Mouse (Mus musculus) retina, embryonic 14.5 days (tissue): ENCODE data around the gene Atxn7.
A peak's percentile ranks its signal among the peaks of the same experiment; 100 is the strongest.
"Not testable (repeated sequence)": the region's sequence is repeated elsewhere in the genome, so short reads cannot be mapped to it uniquely, and the experiment has no call there.

Experiments
- DNase-seq: peaks from one replicate; pipeline ENCODE4 v3.0.0-alpha.2; 2015; ENCODE audit warnings: low spot score

The Atxn7 gene

DNA sequence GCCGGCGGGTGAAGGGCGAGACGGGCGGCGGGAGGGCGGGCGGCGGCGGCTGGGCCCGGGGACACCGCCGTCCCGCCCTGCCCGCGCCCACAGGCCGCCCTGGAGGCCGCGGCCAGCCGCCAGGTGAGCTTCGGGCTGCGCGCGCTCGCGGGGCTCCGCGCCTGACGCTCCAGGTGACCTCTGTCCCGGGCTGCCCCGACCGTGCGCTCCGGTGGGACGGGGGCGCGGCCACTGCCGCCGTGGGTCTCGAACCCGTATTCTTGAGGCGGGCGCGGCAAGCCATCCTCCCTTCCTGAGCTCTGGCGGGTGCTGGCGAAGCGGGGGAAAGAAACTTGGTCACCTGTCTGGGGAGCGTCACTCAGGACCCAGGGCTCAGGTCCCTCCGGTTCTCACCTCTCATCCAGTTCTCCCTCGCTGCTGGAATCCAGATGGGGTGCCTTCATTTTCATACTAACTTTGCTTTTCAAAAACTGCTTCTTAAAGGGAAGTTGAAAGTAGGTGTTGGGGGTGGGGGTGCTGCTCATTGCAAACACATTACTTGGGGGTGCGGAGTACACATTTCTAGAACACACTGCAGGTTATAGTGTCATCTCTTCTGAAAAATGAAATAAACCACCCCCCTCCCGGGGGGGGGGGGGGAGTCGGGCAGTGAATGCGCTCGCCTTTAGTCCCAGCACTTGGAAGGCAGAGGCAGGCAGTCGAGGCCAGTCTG, at the start of gene Atxn7, which contains the start of gene Thoc7:
Gene Atxn7, plus strand, starts transcription at position 40 of the 712 bp plus-strand sequence.
Gene Thoc7, minus strand, starts transcription at position 452 of the 712 bp plus-strand sequence.
- DNase-seq, result peak; percentile 50

GRCm38 (mm10) chr14:13914387-13915082, 46.7 kb upstream of the Atxn7 start, which contains the start of gene Gm281:
TSS of gene Gm281 (minus strand) at chr14:13914478.
- DNase-seq, result no peak

DNA sequence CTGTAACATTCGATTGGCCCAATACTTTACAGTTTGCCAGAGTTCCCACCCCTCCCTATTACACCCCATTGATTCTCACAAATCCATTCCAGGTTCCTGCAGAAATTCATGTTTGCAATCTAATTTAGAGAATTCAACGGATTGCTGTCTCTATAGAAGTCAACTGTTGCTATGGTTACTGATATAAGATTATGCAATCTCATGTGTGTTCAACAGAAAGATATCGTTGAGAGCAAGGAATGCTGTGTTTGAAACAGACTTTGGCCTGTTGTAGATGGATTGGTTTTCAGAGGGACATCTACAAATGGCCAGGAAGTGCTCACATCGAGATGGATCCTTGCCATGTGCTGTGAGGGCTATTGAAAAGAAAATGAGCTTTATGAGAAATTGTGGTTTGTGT, 46.0 kb upstream of the Atxn7 start:
- no peak for DNase-seq

GRCm38 (mm10) chr14:13917208-13917607, 44.0 kb upstream of the Atxn7 start:
- no peak for DNase-seq

DNA sequence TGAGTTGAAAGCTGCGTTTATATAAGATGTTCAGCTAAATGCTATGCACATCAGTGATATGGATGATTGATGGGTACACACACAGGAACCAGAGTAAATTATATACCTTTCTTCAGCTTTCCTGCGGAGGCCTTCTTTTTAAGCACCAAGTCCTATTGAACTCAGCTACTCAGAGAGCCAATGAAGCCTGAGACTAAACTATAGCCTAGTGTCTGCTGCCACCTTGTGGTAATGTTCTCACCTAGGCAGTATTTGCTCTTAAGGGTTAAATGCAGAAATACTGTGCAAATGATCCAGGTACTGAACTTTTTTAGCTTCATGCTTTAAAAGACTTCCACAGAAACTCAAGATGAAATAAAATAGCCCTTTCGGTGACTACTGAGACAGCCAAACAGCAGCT, 43.6 kb upstream of the Atxn7 start:
- peak; percentile 95 for DNase-seq

DNA sequence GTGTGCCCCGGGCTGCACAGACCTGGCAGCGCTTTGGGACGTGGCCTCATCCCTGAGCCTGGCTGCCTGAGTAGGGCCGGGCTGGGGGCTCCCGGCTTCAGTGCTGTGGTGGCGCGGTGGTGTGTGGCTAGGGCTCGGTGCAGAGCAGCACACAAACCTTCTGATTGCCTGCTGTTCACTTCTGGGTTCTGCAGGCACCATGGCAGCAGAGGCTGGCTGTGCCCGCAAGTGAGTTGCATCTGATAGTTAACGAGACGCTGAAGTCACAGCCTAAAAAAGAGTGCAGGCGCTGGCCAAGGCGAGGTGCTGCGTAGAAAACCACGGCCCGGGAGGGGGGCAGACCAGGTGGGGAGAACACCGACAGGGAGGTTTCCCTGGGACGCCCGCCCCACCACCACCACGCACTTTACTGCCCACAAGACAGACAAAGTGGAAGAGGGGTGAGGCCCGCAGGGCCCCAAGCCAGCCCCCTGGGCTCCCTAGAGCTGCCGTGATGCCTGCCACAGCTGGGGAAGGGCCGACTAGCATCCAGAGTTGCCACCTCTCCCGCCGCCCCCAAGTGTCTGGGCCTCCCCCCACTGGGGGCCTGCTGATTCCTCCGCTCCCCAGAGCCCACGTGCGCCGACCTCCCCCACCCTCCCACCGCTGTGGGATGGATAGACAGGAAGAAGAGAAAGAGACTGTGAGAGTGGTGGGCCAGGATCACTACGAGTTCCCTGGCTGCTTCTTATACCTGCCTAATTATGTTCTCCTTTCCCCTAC, 27.8 kb upstream of the Atxn7 start:
- DNase-seq, result no peak

GRCm38 (mm10) chr14:13934052-13934371, 27.2 kb upstream of the Atxn7 start:
- no peak for DNase-seq

- DNase-seq, result no peak
These were observed 16.6 kb upstream of the Atxn7 start for GRCm38 (mm10) chr14:13944686-13945085.

DNA sequence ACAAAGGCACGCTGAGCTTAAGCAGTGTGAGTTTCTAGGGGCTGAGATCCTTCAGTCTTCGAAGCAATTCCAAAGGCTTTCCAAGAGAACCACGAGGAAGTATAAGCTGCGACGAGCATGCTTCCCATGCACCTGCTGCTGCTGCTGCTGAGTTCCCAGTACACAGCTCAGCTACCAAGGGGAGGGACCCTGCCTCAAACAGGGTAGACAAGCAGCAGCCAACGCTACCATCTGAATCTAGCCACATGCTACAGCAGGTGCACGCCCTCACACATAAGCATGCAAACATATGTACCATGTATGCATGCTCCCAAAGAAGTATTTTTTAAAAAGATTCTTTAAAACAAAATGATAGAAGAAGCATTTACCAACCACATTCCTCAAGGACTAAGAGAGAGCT, 12.9 kb upstream of the Atxn7 start:
- DNase-seq, result no peak

DNA sequence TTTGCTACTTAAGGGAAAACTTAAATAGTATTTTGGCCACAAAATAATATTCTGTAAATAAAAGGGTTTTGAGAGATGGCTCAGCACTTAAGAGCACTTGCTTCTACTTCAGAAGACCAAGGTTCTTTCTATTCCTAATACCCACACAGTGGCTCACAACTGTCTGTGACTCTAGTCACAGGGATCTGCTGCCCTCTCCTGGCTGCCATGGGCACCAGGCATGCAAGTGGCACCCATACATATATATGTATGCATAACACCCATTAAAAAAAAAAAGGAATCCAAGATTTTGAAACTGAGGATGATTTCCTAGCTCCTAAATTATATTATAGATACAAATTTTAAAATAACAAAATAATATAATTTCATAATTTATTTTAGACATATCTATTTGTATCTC, 10.8 kb upstream of the Atxn7 start:
- DNase-seq, result peak; percentile 68

DNA sequence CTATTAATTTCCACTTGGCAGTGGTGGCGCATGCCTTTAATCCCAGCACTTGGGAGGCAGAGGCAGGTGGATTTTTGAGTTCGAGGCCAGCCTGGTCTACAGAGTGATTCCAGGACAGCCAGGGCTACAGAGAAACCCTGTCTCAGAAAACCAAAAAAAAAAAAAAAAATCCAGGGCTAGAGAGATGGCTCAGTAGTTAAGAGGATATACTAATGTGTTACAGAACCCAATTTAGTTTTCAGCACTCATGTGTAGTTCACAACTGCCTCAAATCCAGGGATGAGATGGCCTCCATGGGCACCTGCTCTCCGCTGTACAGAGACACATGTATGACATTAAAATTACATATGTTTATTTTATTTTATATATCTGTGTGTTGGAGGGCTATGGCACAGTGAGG, 9.1 kb upstream of the Atxn7 start:
- not testable (repeated sequence) for DNase-seq

- DNase-seq, result peak; percentile 59
These were observed 1.2 kb upstream of the Atxn7 start for GRCm38 (mm10) chr14:13960079-13960478.

DNA sequence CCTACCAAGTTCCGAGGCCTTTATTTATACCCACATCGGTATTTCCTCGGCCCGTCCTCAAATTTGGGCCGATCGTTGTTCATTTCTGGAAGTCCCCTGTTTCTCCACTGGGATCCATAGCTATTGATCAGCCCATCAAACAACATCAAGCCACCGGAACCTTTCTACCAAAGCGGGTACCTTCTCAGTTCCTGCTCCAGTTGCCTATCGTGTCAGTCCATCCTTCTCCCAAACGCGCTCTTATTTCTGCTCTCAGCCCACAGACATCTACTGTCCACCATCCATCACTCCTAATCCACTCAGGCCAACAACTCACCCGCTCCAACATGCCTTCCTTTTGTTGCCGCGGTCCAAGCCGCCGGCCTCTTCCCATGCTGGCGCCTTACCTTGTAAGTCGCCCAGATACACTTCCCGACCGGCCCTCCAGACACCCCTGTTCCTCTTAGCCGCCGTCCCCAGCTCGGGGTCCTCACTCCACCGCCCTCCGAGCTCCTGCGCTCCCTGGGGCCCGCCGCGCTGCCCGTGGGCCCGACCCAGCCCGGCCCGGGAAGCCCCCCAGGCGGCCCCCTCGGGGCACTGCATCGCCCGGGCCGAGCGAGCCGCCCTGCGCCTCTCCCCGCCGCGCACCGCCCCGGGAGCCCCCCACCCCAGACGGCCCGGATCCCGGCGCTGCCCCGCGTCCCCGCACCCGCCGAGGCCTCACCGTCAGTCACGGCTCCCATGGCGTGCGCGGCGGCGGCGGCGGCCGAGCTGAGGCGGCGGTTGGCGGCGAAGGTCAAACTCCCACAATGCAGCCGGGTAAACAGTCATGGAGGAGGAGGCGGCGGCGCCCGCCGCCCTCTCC, 536 bp upstream of the Atxn7 start:
- DNase-seq, result peak; percentile 75

DNA sequence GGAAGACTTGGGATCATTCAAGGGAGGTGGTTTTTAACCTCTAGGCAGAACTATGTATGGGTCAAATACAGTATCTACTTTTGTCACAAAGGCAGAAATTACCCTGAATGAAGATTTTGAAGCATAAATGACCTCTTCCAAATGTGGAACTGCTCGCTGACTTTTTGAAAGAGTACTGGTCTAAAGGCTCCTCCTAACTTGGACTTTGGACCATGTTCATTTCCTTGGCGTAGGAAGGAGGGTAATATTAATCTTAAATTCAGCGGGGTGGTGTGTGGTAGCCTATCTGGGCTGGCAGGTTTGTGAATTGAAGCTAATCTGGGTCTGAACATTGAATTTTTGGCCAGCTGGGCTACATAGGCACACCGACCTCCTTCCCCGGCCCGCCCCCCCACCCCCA, 1.2 kb downstream of the Atxn7 start:
- no peak for DNase-seq

DNA sequence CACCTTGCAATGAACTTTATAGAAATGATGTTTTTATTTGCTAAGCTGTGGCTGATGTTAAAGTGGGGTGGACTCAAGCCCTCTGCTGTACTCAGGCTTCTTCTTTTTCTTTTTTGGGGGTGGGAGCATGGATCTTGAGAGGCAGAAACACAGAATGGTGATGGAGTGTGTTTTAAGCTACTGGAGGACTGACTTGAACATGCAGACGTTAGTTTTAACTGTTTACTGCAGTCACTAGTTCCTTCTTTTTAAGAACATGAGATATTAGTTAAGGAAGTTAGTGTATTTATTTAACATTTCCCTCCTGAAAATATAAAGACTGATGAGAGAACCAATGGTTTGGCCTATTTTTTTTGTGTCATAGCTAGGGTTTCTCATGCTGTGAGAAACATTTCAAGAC, 2.3 kb downstream of the Atxn7 start:
- DNase-seq, result no peak

DNA sequence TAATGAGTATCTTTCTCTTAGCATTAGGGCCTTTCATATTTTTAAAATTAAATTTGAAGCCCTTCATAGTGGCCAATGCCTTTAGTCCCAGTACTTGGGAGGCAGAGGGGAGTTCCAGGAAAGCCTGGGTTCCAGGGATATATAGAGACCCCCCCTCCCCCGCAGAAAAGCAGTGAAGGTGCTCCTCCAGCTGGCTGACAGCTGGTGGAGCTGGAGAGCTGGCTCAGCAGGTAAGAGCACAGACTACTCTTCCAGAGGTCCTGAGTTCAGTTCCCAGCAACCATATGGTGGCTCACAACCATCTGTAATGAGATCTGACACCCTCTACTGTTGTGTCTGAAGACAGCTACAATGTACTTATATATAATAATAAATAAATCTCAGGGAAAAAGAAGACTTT, 6.4 kb downstream of the Atxn7 start:
- no peak for DNase-seq

DNA sequence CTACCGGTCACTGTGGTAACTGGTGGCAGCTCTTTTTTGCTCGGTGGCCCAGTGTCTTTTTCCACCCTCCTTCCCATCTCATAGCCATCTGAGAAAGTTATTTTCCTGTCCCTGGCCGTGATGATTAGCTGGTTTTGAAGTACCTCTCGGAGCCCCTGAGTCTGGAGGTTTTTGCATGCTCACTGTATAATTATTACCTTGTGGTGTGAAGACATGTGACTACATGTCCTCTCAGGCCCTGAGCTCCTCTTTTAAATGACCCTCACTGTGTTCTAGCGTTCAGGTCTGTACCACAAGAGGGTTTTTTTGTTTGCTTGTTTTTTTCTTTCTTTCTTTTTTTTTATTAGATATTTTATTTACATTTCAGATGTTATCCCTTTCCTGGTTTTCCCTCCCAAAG, 7.2 kb downstream of the Atxn7 start:
- DNase-seq, result no peak

GRCm38 (mm10) chr14:13970513-13970912, 9.3 kb downstream of the Atxn7 start:
- no peak for DNase-seq

DNA sequence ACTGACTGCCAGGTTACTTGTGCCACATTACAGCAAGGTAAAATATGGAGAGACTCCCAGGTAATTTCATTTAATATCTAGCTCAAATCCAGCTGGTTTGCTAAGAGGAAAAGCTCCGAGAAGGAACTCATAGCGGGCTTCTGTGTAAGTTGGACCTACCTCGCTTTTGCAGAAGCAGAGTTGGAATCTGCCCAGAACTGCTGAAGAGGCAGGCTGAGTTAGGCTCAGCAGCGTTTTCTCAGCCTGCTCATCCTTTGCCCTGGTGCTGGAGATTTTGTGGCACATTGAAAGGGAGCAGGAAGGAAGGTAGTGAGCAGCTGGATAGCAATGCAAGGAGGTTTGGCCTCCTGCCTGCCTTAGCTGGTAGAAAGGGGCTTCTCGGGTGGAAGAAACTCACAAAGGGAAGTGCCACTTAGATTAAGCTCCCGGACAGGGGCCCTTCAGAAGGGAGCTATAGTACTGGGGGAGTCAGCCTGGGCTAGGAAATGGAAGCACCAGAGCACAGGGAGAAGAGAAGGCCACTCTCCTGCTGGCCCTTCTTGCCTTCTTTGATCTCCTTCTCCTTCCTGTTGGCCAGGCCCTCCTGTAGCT, 10.5 kb downstream of the Atxn7 start:
- no peak for DNase-seq

DNA sequence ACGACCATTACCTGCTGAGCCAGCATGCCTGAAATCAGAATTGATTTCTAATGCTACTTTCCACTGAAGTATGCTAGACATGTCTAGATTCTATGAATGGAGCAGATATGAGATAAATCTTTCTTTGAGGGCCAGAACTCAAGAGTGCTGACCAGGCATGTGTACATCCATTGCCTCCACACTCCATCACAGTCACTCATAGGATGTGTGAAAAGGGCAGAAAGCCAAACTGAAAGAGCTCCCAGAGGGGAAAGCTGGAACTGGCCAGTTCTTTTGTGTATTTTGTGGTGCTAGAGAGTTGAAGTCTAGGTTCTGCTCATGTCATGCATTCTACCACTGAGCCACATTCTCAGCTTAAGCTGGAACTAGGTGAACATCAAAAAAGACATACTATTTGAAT, 16.3 kb downstream of the Atxn7 start:
- no peak for DNase-seq

GRCm38 (mm10) chr14:13981286-13981685, 20.0 kb downstream of the Atxn7 start:
- DNase-seq, result peak; percentile 70

DNA sequence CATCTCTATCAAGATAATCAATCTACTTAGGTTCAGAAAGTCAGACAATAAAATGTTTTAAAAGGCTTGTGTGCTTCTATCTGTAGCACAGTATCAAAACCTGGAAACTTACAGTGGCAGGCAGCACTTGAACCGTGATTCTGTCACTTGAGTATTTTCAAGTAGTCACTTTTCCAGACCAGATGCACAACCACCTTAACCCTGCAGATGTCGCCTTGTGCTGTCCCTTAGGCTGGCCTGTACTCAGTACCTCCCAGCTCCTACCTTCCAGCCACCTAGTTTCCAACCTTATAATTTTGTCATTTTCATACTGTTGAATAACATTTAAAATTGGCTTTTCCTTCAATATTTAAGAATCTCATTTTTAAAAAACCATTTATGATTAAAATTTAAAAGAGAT, 20.9 kb downstream of the Atxn7 start:
- DNase-seq, result no peak
